Mouse (Mus musculus) ZHBTc4 (cell line): ENCODE results near the gene Gm9747.

Experiments
- DNase-seq: peaks from one replicate; pipeline ENCODE4 v3.0.0-alpha.2; 2011; ENCODE audit warnings: low read depth, low spot score

Gene Gm9747

GRCm38 (mm10) chr1:82232812-82233211 lies at the start of gene Gm9747:
TSS of gene Gm9747 (plus strand) at chr1:82233112.
- no peak for DNase-seq

- DNase-seq, result no peak
These were observed 48.9 kb upstream of the Gm9747 start for GRCm38 (mm10) chr1:82183913-82184442.

DNA sequence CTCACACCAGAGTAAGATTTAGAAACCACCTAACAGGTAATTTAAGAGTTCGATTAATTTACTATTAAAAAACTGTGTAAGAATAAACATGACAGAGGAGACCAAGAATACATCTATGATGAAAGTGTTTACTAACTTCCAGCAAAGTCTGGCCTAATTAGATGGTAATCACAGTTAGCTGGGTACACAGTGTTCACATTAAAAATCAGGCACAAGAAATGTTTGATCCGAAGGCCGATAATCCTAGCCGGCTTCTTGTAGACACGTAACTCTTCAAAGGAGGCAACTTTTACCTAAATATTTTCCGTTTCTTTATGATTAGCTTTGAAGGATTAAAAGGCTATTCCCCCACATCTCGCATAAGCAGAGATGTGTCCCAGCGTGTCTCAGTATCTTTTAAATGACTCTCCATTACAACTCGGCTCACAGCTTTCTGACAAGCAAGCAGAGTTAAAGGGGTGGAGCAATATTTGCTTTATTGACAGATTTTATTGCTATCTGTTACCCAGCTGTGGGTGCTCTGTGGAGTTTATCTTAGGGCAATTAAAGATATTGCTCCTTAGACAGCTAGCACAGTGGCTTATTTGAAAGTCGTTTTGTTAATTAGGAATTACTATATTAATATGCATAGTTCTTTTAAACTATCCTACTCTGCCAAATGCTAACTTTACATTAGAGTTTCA lies 44.2 kb upstream of the Gm9747 start:
- no peak for DNase-seq

GRCm38 (mm10) chr1:82189516-82189915 lies 43.4 kb upstream of the Gm9747 start:
- DNase-seq, result no peak

DNA sequence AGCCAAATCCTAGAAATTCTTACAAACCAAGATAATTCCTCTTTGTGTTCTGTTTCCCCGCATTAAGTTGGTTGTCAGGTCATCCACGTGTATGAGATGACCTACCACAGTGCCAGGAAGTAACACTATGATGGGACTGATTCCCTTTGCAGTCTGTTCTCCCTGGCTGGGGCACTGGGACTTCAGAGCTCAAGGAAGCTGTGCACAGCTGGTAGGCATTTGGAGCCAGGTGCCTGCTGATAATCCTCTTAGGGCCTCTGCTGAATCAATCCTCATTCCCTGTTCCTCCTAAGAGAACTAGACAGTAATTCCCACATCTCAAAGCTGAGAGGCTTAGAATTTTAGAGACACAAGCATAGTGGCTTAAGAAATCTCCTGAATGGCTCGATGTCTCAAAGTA lies 41.3 kb upstream of the Gm9747 start:
- no peak for DNase-seq

DNA sequence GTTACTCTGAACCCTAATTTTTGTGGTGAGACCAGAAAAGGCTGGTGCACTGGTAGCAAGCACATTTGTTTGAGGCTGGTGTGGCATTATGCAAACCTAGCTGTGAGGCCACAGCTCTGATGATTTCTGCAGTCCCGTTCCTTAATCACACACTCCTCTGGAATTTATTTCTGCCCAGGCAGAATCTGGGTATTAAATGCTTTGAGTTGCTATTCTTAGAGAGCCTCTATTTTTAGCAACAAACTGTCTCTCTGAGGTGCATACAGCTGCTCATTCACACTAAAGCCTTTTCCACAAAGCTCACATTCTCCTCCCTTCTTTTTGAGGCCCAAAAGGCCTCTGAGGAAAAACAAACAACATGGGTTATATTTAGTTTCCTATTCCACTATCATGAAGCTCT lies 33.0 kb upstream of the Gm9747 start:
- DNase-seq, result no peak

GRCm38 (mm10) chr1:82200636-82201035 lies 32.3 kb upstream of the Gm9747 start:
- no peak for DNase-seq

DNA sequence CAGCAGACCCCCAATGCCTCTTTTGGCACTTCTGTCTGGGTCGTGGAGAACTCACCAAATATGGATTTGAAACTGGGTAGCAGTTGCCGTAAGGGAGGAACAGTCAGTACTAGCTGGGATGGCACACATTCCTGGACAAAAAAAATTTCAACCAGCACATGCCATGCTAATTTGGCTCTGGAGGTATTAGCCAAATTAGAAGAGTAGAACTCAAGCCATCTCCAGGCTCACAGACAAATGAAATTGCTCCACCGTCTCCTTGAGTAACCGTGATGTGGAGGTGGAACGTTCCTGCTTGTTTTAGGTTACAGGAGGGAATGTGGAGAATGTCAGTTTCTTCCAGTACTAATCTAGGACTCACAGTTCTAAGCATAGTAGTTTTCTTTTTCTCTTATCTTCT lies 25.4 kb upstream of the Gm9747 start:
- DNase-seq, result no peak

- DNase-seq, result no peak
These were observed 12.1 kb upstream of the Gm9747 start for GRCm38 (mm10) chr1:82220673-82221396.

DNA sequence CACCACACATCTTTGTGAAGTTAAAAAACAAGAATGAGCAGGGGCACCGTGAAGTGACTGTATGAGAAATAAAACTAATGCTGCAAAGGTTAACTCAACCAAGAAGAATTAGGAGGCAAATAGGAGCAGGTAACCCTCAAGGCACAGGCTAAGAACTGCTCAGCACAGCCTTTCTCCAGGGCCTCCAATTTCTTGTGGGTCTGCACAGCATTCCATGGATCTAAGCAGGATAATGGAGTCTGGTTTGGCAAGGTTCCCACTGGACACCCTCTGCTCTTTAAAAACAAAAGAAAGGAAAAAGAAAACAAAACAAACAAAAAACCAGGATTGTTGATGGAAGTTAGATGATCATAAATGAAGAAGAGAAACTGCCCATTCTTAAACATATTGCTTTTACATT lies 11.4 kb upstream of the Gm9747 start:
- DNase-seq, result no peak

DNA sequence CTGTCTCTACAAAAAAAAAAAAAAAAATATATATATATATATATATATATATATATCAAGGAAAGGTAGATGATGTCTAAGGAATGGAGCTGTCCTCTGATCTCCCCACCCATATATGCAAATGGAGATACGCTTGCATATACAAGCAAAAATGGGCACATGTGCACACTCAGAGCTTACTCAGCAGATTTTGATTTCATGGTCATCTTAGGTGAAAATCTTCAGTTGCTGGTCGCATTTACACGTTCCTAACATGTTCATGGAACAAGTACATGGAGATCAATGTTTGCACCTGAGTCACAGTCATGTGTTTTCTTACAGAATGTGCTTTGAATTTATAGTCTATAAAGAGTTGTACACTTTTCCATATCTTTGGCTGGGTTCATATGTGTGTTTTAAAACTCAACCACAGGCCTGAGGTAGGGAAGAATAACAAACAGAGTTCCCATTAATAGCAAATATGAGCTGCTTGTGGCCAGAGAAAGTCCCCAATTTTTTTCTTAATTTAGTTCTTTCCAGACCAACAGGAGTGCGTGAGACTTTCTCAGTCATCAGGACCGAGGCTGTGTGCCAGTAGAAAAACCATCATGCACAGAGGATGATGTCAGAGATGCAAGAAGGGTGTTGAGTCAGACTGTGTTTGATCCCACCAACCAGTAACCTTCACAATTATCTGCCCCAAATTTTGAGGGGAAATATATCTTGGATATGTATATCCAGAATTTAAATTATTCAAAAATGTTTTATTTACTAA lies 9.7 kb upstream of the Gm9747 start:
- DNase-seq, result no peak

DNA sequence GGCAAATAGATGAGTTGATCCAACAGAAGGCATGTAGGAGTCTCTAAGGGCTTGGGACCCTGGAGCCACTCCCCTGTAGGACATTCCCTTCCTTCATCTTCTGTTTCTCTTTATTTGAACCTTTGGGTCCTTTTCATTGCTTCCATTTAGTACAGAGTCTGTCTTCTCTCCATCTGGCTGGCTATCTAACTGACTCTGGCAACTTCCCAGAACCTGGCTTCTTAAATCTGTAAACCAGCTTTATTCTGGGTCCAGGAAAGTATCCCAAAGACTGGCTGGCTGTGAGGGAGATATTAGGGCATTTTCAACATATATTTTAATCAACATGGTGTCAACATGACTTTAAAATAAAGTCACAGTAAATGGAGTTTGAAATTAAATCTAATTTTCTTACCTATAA lies 4.1 kb upstream of the Gm9747 start:
- DNase-seq, result no peak

DNA sequence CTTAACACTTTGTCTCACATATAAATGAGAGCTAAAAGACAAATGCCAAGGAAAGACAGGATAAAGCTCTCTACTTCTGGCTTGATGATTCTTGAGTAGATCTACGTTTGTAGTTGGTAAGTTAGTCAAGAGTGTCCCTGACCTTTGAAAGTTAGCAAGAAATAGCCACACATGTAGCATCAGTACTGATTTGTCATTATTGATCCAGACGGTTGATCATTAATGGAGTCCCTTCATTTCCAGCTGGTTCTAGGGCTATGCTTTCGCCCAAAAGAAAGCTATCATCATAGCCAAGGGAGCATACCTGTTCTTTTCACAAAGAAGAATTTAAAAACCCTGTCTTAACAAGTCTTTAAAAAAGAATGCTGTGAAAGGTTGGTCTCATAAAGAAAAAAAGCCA lies 1.7 kb downstream of the Gm9747 start:
- no peak for DNase-seq

DNA sequence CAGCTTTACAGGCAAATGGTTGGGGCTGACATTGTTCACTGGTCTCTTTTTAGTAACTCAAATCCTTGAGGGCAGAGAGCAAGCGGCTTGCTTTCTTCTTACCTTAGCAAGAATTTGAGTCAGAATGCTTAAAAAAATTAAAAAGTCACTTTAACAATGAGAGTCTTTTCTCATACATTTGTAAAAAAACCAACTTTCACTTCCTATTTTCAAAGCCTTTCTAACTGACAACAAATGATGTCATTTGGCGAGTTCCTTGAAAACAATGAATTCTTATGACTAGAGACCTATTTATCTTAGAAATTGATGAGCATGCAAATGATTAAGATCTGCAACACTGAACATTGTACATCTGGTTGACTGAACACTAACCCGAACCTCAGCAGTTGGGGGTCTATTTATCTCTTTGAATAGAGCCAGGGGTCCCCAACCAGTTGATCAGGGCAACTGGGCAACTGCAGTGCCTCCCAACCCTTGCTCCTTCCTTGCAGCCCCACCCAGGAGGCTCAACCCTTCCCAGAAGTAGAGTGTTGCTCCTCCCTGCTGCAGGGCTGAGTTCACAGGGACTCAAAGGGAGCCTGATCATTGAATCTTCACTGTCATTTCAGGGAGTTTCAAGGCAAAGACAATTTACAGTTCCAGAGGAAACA lies 2.7 kb downstream of the Gm9747 start:
- no peak for DNase-seq

DNA sequence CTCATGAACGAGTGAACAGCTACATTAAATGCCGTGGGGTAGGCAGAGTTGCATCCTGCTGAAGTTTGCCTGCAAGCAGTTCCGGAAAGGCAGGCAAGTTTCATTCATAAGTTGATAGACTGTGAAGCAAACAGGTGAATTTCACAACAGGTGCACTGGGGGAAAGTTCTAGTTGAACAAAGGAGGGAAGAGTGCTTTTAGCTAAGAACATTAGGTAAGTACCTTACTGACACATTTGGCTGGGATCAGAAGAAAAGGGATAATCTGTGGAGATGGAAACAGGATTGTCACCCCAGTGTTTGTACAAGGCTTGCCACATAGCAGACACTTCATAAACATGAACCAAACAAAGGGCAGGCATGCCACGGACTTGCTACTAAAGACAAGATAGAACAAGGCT lies 5.3 kb downstream of the Gm9747 start:
- no peak for DNase-seq

- DNase-seq, result no peak
These were observed 6.7 kb downstream of the Gm9747 start for GRCm38 (mm10) chr1:82239409-82240201.

DNA sequence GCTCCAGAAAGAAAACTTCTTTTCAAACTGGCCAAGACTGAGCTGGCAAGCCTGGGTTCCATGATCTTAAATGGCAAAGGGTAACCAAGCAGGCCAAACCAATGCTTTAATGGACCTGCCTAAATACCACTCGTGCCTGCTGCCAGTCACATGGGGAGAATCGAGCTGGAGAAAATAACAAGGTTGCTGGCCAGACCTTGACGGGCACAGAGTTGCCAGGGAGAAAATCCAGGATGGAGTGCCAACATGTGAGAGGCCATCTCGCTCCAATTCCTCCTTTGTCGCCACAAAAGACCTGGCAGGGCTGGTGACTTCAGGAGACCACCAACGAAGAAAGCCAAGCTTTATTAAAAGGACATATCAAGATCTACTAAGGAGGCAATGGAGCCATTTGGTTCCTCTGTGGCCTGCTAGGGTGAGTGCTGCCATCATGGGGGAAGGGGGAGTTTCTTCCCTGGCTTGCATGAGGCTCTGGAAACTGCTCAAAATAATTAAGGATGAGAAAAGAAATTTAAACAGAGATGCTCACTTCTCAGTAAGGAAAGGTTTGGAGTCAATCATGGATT lies 10.4 kb downstream of the Gm9747 start:
- no peak for DNase-seq

GRCm38 (mm10) chr1:82245002-82245401 lies 12.1 kb downstream of the Gm9747 start:
- peak; percentile 17 for DNase-seq

GRCm38 (mm10) chr1:82247221-82247951 lies 14.5 kb downstream of the Gm9747 start:
- peak; percentile 9 for DNase-seq
